Mouse (Mus musculus): Measurements from ENCODE around the gene Ctnna2.

The Ctnna2 gene

DNA sequence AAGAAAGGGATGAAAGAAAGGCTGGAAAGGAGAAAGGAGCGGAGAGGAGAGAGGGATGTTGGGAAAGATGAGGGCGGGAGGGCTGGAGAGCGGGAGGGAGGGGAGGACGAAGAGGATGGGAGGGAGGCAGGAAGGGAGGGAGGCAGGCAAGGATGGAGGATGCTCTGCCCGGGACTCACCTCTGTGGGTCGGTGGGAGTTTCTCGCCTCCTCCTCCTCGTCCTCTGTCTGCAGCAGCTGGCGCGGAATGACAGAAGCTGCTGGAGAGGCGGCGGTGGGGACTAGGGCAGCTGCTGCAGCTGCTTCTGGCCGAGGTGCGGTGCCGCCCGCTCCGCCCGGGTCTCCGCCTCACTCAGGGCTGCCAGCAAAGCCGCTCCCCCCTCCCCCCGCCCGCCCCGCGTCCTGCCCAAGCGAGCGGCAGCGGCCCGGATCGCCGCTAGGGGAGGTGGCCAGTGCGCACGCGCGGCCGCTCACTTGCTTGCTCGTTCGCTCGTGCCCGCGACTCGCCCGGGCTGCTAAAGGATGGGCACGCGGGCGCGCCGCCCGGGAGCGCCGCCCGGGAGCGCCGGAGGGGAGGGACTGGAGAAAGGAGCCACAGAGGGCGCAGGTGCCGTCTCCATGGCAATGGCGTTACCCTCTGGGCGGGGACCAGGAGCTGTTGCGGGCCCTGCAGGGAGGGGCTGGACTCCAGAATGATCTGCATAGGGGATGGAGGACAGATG is at the start of gene Ctnna2:
Ctnna2 (minus strand) TSS at position 459 of the 721 bp plus-strand sequence.
- DNase-seq (ENCODE audit: low spot score), result peak; percentile 93

DNA sequence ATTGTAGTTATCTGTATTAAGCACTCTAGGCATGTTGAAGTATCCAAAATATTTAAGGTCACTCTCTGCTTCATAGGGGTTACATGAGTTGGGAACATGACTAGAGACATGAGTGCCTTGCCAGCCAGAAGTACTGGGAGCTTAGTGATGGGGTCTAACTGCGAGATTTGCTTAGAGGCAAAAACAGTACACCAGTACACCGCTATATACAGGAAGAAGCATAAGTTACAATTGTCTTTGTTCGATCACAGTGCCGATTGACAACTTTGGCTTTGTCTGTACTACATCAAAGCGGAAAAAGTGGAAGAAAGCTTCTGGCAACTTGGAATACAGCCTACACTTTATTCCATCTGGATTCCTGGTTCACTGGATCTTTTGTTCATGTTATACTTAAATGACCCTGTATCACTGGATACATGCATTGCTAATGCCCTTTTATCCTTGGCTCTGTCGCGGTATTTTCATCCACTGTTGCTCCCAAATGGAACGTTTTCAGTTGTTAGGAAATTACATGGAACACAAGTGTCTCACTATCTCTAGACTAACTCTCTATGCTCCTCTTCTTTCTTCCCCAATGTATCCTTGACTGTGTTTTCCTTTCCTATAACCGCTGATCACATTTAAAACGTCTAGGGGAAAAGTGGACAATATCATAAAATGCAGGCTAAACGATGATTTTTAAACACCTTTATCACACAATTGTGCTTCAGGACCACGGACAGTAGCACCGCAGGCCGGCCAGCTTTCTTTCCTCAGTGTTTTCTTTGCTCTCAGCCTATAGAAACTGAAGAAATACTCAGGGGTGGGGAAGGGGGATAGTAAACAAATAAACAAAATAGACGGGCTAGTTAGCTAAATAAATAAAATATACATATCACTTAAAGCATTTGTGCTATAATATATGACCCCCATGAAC is 896 bp upstream of the Ctnna2 start:
- peak; percentile 61 for DNase-seq (ENCODE audit: low spot score)

DNA sequence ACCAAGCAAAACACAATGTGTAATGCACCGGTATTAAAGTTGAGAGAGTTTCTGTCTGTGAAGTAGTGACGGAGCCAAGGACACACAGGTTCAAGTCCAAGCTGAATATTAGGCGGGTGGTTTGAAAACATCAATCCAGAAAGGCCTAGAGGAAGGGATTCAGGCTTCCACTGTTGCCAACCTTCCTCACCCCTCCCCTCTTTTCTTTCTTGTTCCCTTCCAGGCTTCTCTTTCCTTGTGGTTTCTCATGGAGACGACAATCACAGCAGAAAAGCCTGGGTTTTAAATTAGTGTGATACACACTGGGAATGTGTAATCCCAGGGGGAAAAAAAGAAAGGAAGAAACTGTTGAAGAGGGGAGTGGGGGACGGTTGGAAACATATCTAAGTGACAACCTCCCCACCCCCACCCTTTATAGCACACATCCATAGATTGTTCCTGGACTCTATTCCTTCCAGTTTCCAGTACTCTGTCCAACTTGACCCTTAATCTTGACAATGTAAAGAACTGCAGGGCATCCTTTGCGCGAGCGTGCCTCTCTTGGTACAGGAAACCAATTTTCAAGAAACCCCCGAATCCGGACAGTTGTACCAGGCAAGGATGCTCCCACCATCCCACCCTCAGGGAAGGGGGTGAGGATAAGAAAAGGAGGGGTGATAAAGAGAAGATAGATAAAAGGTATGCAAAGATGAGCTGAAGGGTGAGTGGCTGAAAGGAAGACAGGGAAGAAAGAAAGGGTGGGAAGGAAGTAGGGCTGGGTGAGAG is 841 bp downstream of the Ctnna2 start:
- DNase-seq (ENCODE audit: low spot score), result peak; percentile 43

DNA sequence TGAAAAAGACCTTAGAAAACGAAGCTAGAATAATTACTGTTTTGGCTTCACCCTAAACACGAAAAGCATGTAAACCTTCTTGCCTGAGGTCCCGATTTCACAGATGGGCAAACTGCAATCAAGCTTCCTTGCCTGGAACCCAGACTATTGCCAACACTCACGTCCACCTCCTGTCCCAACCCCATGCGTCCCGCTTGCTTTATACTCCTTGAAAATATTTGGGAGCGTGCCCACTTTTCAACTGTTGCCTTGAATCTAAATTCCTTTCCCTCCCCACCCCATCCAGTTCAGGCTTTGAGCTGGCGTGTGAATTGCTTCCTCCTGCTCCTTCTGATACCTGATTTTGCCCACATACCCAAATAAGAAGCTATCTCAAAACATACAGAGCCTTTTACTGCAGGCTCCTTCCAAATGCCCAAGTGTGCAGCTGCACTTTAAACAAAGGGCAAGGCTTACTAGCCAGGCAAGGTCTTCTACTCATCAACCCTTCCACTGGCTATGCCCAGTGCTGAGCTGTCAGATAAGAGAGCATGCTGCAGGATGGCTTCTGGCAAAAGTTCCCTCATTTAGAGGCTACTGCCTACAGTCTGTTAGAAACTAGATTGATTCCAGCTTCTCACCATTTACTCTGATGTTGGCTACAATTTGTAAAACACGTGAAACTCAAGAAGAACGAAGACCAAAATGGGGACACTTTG is 8.8 kb downstream of the Ctnna2 start:
- DNase-seq (ENCODE audit: low spot score), result no peak

DNA sequence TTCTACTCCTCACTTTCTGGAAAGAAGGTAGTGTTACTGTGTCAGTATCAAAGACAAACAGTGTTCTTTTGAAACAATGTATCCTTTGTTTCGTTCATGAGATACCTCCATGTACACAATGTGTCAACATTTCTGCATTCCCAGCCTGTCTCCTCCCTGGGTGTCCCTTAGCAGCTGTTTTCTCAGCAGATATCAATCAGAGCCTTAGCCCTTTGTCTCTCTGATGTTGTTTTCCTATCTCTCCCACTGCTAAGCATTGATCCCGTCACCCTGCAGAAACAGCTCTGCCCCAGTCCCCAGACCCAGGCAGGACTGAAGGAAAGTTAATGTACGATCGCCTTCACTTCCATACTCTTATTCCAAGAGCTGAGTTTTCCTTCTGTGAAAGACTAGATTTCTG is 9.7 kb downstream of the Ctnna2 start:
- DNase-seq (ENCODE audit: low spot score), result peak; percentile 20

DNA sequence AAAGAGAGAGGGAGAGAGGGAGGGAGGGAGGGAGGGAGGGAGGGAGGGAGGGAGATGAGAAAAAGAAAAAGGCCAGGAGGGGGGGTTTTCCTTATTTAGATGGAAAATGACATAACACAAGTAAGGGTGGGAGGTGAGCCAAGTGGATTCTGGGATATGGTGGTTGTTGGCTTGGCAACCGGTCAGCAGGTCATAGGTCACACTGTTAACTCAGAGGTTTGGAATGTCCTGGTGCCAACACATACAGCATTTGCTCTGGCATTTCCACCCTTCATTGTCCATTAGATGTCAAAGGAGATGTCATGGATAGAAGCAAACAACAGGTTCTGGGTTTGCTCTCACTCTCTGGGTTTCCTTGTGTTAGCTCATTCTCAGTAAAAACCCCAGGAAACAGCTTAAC is 17.5 kb downstream of the Ctnna2 start:
- DNase-seq (ENCODE audit: low spot score), result peak; percentile 54

DNA sequence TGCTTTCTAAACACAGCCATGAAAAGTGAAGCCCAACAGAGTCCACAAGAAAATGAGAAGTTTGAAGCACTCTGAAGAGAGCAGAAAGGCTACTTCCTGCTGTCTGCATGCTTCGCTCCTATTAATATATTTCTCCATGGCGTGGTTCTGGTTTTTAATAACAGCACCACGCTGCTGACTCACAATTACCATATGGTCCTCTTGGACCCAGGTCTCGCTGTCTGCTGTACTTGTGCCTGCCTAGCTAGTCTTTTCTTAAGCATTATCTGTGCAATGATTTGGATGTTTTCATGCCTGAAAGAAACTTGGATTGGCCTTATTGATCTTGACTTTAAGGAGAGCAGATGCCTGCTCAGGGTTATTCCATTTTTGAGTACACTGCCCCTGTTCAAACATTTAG is 28.2 kb downstream of the Ctnna2 start:
- DNase-seq (ENCODE audit: low spot score), result no peak

DNA sequence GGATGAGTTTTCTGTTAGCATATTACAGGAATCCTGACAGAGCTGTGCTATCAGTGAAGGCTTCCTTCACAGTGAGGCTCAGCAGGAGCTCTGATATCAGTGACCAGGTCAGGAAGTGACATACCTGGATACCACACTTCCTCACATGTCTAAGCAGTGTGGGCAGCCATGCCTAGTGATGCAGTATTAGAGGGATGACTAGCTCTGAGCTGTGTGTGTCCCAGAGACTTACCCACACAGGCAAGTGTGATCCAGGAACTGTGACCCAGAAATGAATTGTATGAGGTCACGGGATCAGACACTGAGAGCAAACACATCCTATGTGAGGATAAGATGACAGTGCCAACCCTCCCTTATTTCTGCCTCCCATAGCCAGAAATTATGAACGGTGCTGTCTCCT is 28.8 kb downstream of the Ctnna2 start:
- no peak for DNase-seq (ENCODE audit: low spot score)

DNA sequence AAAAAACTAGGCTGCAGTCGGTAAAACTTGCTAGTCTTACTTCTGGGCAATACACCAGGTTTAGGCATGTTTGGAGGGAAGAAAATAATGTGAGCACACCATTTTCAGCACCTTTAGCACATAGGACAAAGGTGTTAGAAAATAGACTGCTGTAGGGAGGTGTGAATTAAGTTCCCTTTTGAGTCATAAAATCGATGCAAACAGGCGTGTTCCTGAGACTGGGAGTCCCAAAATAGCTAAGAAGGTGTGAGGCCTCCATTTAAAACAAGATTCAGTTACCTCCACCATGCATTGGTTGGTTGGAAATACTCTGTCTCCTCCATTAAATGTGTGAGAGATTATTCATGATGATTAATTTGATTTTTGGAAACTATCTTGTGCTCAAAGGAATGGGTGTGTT is 50.1 kb downstream of the Ctnna2 start:
- no peak for DNase-seq (ENCODE audit: low spot score)

DNA sequence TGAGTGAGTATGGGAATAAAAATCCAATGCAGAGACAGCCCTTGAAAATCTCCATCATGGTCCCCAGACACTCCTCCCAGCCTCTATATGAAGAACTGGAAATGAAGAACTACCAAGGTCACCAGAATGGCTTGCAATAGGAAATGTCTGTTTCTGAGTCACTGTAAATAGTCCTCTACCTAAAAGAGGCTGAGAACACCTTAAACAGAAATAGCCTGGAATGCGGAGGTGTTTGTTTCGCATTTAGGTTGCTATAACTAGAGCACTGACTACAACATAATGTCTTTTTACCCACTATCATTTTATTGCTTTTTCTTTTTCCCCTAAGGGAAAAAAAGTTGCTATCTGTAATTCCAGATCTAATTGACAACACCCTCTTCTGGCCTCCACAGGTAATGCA is 106.3 kb downstream of the Ctnna2 start:
- no peak for DNase-seq (ENCODE audit: low spot score)

DNA sequence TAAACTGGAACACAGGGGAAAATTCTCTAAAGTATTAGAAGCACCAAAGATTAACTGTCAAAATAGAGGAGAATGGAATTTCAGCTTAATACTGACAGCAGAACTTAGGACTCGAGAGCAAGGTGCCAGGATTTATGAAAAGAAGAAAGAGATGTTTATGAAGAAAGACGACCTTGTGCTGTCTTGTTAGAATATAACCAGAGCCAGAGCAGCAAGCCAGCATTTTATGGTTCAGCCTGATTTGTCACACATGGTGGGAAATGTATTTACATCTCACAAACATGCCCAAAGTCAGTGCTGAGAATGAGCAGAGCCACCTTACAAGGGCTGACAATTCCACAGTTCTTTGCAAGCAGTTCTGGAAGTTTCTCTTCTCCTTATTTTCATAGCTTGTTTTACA is 110.2 kb downstream of the Ctnna2 start:
- DNase-seq (ENCODE audit: low spot score), result no peak

DNA sequence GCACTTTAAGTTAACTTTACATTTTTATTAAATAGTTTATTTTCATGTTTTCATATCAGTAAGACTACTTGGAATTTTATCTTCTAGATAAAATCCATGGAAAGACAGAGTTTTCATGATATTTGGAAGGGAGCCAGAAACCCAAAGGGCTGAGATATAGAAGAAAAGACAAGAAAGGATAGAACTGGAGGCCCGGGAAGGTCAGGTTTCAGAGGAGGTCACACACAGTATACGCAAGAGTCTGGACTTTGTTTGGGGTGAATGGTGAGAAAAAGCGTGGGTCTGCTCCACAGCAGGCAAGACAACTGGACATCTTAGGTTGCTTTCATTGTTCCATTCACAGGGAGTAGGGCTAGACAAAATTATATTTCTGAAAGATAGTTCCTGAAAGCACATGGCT is 111.4 kb downstream of the Ctnna2 start:
- peak; percentile 45 for DNase-seq (ENCODE audit: low spot score)

DNA sequence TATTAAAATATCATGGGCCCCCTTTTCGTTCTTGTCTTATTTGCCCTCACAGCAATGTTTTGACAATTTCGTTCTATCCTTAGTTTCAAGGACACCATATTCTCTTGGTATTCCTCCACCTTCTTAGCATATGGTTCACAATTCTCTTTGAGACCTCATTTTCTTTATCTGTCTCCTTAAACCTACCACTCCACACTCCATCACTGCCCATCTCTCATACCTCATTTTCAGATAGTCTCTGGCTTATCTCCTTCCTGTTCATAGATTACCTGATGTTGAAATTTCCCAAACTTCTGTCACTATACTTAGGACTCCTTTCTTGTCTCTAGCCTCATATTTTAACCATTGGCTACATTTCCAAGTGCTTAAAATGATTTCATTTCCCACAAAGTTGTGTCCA is 116.1 kb downstream of the Ctnna2 start:
- DNase-seq (ENCODE audit: low spot score), result no peak

DNA sequence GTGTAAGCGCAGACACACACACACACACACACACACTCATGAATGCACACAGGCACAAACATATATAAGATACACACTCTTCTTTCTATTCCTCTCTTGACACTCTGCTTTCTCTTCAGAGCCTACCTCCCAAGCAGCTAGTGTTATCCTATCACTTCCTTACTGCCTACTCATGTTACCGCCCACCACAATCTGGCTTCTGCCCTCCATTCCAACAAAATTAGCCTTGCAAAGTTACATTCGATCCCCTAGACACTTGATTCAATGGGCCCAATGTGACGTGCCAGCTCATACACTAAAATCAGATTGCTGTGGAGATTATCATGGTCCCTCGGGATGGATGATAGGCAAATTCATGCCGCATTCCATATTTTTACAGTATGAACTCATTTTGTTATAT is 116.7 kb downstream of the Ctnna2 start:
- no peak for DNase-seq (ENCODE audit: low spot score)

DNA sequence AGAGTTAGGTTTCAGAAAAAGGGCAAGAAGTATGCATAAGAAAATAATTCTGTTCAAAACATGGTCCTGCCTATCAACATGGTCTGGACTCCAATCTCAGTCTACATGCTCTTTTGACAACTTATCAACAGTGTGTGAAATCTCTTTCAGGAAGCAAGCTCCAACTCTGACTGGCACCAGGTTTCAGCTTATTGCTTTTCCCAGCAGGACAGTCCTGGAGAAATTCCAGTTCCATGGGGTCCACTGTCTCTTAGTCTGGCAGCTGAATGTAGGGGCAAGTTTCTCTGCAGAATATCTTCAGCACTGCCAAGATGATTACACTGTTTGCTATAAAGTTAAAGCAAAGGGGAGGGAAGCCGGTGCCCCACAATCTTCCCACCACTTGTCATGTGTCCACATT is 130.1 kb downstream of the Ctnna2 start:
- DNase-seq (ENCODE audit: low spot score), result no peak

DNA sequence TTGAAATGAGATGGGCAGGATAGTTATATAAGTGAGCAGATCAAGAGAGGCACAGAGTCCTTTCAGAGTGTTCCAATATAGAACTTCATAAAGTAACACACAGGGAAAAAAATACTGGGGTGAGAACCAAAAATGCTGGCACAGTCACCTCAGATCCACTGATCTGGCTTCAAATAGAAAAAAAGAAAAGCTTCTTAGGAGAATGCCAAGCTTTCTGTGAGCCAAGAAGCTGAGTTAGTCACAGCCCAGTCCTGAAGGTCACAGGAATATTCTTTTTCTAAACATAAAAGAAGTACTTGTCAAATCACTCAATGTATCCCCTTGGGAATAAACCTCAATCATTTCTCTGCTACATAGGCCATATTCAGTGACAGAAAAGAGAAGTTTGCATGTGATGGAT is 130.7 kb downstream of the Ctnna2 start:
- no peak for DNase-seq (ENCODE audit: low spot score)

DNA sequence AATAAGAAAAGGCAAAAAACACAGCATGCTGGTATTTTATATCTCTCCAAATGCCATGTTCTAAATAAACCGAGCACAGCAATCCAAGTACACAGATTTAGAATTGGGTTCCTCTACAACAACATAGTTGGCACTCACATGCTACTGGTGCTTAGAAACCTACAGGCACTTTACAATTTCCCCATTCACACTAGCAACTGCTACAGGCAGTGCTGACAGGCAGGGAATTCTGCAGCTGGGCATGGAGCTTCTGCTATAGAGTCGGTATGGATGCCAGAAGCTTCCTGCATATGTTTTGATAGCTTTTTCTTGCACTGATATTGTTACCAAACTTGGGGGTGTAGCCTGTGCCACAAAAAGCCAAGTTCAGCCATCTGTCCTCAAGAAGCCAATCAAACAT is 131.8 kb downstream of the Ctnna2 start:
- DNase-seq (ENCODE audit: low spot score), result no peak

DNA sequence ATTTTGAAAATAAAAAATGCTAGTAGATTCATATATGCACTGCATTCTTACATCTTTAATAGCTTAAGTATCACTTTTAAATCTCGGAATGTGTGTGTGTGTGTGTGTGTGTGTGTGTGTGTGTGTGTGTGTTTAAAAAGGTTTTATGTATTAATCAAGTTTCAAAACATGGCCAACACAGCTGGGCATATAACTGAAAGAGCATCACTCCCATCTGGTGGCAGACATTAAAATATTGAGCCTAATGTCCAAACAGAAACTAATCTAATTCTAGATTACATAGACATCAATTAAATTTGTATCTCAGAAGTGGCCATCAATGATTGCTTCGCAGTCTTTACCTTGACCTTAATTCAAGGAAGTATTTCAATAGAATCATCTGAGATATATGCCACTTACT is 140.4 kb downstream of the Ctnna2 start:
- no peak for DNase-seq (ENCODE audit: low spot score)

DNA sequence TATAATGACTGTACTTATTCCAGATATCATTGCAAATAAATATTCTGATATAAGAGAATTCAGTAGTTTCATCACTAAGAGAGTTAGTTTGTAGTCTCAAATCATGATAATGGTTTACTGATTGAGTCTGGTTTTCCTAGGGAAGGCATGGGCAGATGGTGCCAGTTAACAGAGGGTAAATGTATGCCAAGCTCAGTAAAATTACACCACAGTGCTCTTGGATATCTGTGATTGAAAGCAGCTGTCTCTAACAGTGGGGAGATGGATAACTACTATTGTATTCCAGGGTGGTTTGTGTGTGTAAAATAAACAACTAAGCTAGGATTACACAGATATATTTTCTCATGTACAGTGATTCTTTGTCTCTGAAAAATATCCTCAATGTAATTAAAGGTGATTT is 140.8 kb downstream of the Ctnna2 start:
- DNase-seq (ENCODE audit: low spot score), result no peak

DNA sequence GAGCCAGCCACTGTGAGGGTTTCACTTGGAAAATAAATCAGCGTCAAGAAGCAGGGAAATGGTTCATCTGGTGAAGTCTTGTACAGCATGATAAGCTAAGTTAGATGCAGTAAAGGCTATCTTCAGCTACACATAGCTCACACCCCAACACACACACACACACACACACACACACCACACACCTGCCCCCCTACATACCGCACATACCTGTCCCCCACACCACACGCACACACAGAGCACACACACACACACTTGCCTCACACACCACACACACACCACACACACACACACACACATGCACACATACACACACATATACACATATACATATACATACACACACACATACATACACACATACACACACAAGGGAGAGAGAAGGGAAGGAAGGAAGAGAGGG is 142.0 kb downstream of the Ctnna2 start:
- no peak for DNase-seq (ENCODE audit: low spot score)

DNA sequence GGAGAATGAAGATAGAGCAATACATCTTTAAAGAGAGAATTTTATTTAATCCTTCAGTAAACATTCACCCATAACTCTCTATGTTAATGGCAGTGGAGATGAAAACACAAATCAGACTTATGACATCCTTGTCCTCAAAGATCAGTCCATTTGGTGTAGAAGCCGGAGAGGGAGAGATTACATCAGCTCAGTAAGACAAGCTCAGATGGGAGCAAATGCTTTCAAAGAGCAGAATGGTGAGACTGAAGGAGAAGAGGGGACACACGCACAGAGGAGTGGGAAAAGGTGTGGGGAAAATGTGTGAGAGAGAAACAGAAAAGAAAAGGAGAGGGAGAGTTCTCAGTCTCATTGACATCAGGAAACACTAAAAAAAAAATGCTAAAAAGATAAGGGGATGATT is 144.8 kb downstream of the Ctnna2 start:
- no peak for DNase-seq (ENCODE audit: low spot score)

DNA sequence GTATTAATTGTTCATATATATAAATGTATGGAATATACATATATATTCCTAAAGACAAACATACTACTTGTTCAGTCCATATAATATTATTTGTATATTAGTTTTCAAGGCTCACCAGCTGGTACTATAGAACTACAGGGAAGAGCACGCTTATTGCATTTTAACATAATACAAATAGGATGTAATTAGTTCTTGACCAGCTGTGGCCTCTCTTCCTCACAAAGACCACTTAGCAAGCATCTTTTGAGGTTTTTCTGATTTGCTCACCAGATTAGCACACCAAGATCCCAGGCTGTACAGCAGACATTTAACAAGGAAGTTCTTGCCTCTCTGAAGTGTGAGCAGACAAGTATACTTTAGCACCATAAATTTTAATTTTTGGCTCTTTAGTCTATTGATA is 152.0 kb downstream of the Ctnna2 start:
- DNase-seq (ENCODE audit: low spot score), result no peak

All from embryo, embryonic 10.5 days (tissue).